In genomic region chr9:69652106-69652505, GRCm38 (mm10) we compare ENCODE assay signal across 26 mouse cellular contexts.
"Had no signal": no experiment of that assay in that cellular context is flagged by ENCODE, and none has a peak within 500 bp of the region (broad histone marks: within the 10 kb centered on the region; RNA-seq: fewer than 3 reads in every experiment).

No protein-coding gene starts in this region.

- H3K27ac ChIP-seq: forebrain, embryonic 15.5 days; gastrocnemius, adult 2 months; heart, embryonic 10.5 days; hindbrain, embryonic 10.5 days; hindbrain, embryonic 12.5 days; hindbrain, embryonic 14.5 days; intestine, embryonic 15.5 days; kidney, embryonic 15.5 days; kidney, postnatal 0 days had no signal

- H3K4me3 ChIP-seq: forebrain, embryonic 15.5 days; gastrocnemius, adult 2 months; heart, embryonic 10.5 days; heart, embryonic 12.5 days; hindbrain, embryonic 10.5 days; hindbrain, embryonic 12.5 days; intestine, embryonic 15.5 days; kidney, embryonic 15.5 days had no signal

- H3K36me3 ChIP-seq: forebrain, embryonic 15.5 days; heart, embryonic 10.5 days; heart, embryonic 12.5 days; hindbrain, embryonic 10.5 days; hindbrain, embryonic 12.5 days; intestine, embryonic 15.5 days; kidney, embryonic 15.5 days had no signal

- H3K27me3 ChIP-seq: forebrain, embryonic 15.5 days; heart, embryonic 12.5 days; hindbrain, embryonic 12.5 days; intestine, embryonic 15.5 days had no signal

- DNase-seq: gastrocnemius, adult 2 months; gastrocnemius, postnatal 10 days; gastrocnemius, postnatal 25 days; heart, adult 18-20 months; heart, postnatal 10 days; heart, postnatal 4 days; kidney, adult 18-20 months; kidney, adult 9 months; kidney, postnatal 14 days; kidney, postnatal 36 days; layer of hippocampus, adult 9-11 months; layer of hippocampus, postnatal 36 days; left cerebral cortex, postnatal 4 days; liver had no signal

- H3K4me1 ChIP-seq: forebrain, embryonic 15.5 days; heart, embryonic 10.5 days; heart, embryonic 12.5 days; hindbrain, embryonic 12.5 days; intestine, embryonic 15.5 days; kidney, embryonic 15.5 days had no signal

- H3K4me2 ChIP-seq: forebrain, embryonic 15.5 days; heart, embryonic 12.5 days; hindbrain, embryonic 12.5 days; hindbrain, embryonic 14.5 days; intestine, embryonic 15.5 days; kidney, embryonic 15.5 days; liver, embryonic 11.5 days had no signal

- ATAC-seq: forebrain, embryonic 15.5 days; hindbrain, embryonic 16.5 days; intestine, embryonic 15.5 days; intestine, postnatal 0 days had no signal

- H3K9ac ChIP-seq: forebrain, embryonic 15.5 days; heart, embryonic 12.5 days; hindbrain, embryonic 12.5 days; hindbrain, embryonic 14.5 days; intestine, embryonic 15.5 days; kidney, embryonic 15.5 days had no signal

- H3K9me3 ChIP-seq: forebrain, embryonic 15.5 days; heart, embryonic 10.5 days; heart, embryonic 12.5 days; hindbrain, embryonic 10.5 days; hindbrain, embryonic 12.5 days; intestine, embryonic 15.5 days; kidney, embryonic 15.5 days had no signal
